Mouse (Mus musculus): ENCODE data around the gene Slc2a1. TPM values are rescaled to one million over a fixed set of nuclear protein-coding genes. Genes with fewer than 3 reads are reported as not detected.

Gene Slc2a1
- polyA plus RNA-seq, 1 experiment from 2014 or later = 61.8 TPM

- Histone ChIP-seq H3K9ac (replicated peaks; ENCODE audit: low read depth, low read length) (no peak overlapping the region), H3K27ac (ENCODE audit: low read depth, low read length) (no peak overlapping the region), H3K4me3 (ENCODE audit: low read depth, low read length) (no peak overlapping the region), H3K9me3 (ENCODE audit: control insufficient read depth, low read length) (no peaks in the 10 kb centered on the region), H3K27me3 (ENCODE audit: control insufficient read depth, insufficient read depth, low read length) (no peaks in the 10 kb centered on the region), H3K4me2 (ENCODE audit: low read depth, low read length) (no peak overlapping the region), H3K36me3 (ENCODE audit: control insufficient read depth, insufficient read depth, low read length) (no peaks in the 10 kb centered on the region), H3K4me1 (ENCODE audit: control insufficient read depth, insufficient read depth, low read length) (no peaks in the 10 kb centered on the region)
- no peak for ATAC-seq (ENCODE audit: low read depth)
- WGBS = 56% methylated on average over 7 of the region's 7 CpGs
Observed at GRCm38 (mm10) chr4:119093890-119094289, 14.6 kb upstream of the Slc2a1 start.

- H3K36me3 ChIP-seq (ENCODE audit: control insufficient read depth, insufficient read depth, low read length) = no peaks in the 10 kb centered on the region
- H3K4me3 ChIP-seq (ENCODE audit: low read depth, low read length) = no peak overlapping the region
- no peak overlapping the region for H3K4me2 ChIP-seq (ENCODE audit: low read depth, low read length)
- WGBS = 34% methylated on average over 4 of the region's 4 CpGs
- H3K27me3 ChIP-seq (ENCODE audit: control insufficient read depth, insufficient read depth, low read length) = no peaks in the 10 kb centered on the region
- no peaks in the 10 kb centered on the region for H3K9me3 ChIP-seq (ENCODE audit: control insufficient read depth, low read length)
- H3K27ac ChIP-seq (ENCODE audit: low read depth, low read length) = no peak overlapping the region
- no peak for ATAC-seq (ENCODE audit: low read depth)
- no peak overlapping the region for H3K9ac ChIP-seq (replicated peaks; ENCODE audit: low read depth, low read length)
- no peaks in the 10 kb centered on the region for H3K4me1 ChIP-seq (ENCODE audit: control insufficient read depth, insufficient read depth, low read length)
Observed at GRCm38 (mm10) chr4:119094987-119095386, 13.5 kb upstream of the Slc2a1 start.

GRCm38 (mm10) chr4:119096401-119096800 lies 12.1 kb upstream of the Slc2a1 start:
- no peak overlapping the region for H3K4me3 ChIP-seq (ENCODE audit: low read depth, low read length)
- H3K27me3 ChIP-seq (ENCODE audit: control insufficient read depth, insufficient read depth, low read length) = no peaks in the 10 kb centered on the region
- H3K9ac ChIP-seq (replicated peaks; ENCODE audit: low read depth, low read length) = no peak overlapping the region
- H3K4me1 ChIP-seq (ENCODE audit: control insufficient read depth, insufficient read depth, low read length) = no peaks in the 10 kb centered on the region
- no peaks in the 10 kb centered on the region for H3K36me3 ChIP-seq (ENCODE audit: control insufficient read depth, insufficient read depth, low read length)
- no peak overlapping the region for H3K4me2 ChIP-seq (ENCODE audit: low read depth, low read length)
- WGBS = 83% methylated on average over 3 of the region's 3 CpGs
- no peaks in the 10 kb centered on the region for H3K9me3 ChIP-seq (ENCODE audit: control insufficient read depth, low read length)
- no peak for ATAC-seq (ENCODE audit: low read depth)
- H3K27ac ChIP-seq (ENCODE audit: low read depth, low read length) = no peak overlapping the region

- Histone ChIP-seq H3K36me3 (ENCODE audit: control insufficient read depth, insufficient read depth, low read length) (no peaks in the 10 kb centered on the region), H3K4me1 (ENCODE audit: control insufficient read depth, insufficient read depth, low read length) (no peaks in the 10 kb centered on the region), H3K4me2 (ENCODE audit: low read depth, low read length) (no peak overlapping the region), H3K27ac (ENCODE audit: low read depth, low read length) (no peak overlapping the region), H3K9me3 (ENCODE audit: control insufficient read depth, low read length) (no peaks in the 10 kb centered on the region), H3K9ac (replicated peaks; ENCODE audit: low read depth, low read length) (no peak overlapping the region), H3K27me3 (ENCODE audit: control insufficient read depth, insufficient read depth, low read length) (no peaks in the 10 kb centered on the region), H3K4me3 (ENCODE audit: low read depth, low read length) (no peak overlapping the region)
- 87% methylated on average over 4 of the region's 4 CpGs for WGBS
- no peak for ATAC-seq (ENCODE audit: low read depth)
Observed at GRCm38 (mm10) chr4:119097421-119097820, 11.1 kb upstream of the Slc2a1 start.

- Histone ChIP-seq H3K27me3 (ENCODE audit: control insufficient read depth, insufficient read depth, low read length) (no peaks in the 10 kb centered on the region), H3K9ac (replicated peaks; ENCODE audit: low read depth, low read length) (no peak overlapping the region), H3K4me1 (ENCODE audit: control insufficient read depth, insufficient read depth, low read length) (no peaks in the 10 kb centered on the region), H3K27ac (ENCODE audit: low read depth, low read length) (no peak overlapping the region), H3K4me2 (ENCODE audit: low read depth, low read length) (no peak overlapping the region), H3K36me3 (ENCODE audit: control insufficient read depth, insufficient read depth, low read length) (no peaks in the 10 kb centered on the region), H3K4me3 (ENCODE audit: low read depth, low read length) (no peak overlapping the region), H3K9me3 (ENCODE audit: control insufficient read depth, low read length) (no peaks in the 10 kb centered on the region)
- WGBS = 75% methylated on average over 8 of the region's 8 CpGs
- ATAC-seq (ENCODE audit: low read depth) = no peak
Observed at GRCm38 (mm10) chr4:119098216-119099210, 10.0 kb upstream of the Slc2a1 start.

GRCm38 (mm10) chr4:119101392-119101791 lies 7.1 kb upstream of the Slc2a1 start:
- no peak overlapping the region for H3K4me2 ChIP-seq (ENCODE audit: low read depth, low read length)
- H3K36me3 ChIP-seq (ENCODE audit: control insufficient read depth, insufficient read depth, low read length) = no peaks in the 10 kb centered on the region
- WGBS = 87% methylated on average over 3 of the region's 3 CpGs
- no peak for ATAC-seq (ENCODE audit: low read depth)
- no peak overlapping the region for H3K4me3 ChIP-seq (ENCODE audit: low read depth, low read length)
- H3K9me3 ChIP-seq (ENCODE audit: control insufficient read depth, low read length) = no peaks in the 10 kb centered on the region
- H3K27me3 ChIP-seq (ENCODE audit: control insufficient read depth, insufficient read depth, low read length) = no peaks in the 10 kb centered on the region
- H3K4me1 ChIP-seq (ENCODE audit: control insufficient read depth, insufficient read depth, low read length) = peaks cover 8% of the 10 kb centered on the region; the same call in 1 of the 2 replicates
- H3K27ac ChIP-seq (ENCODE audit: low read depth, low read length) = no peak overlapping the region
- H3K9ac ChIP-seq (replicated peaks; ENCODE audit: low read depth, low read length) = no peak overlapping the region

- H3K4me1 ChIP-seq (ENCODE audit: control insufficient read depth, insufficient read depth, low read length) = peaks cover 8% of the 10 kb centered on the region; the same call in 1 of the 2 replicates
- WGBS = 81% methylated on average over 7 of the region's 7 CpGs
- H3K4me3 ChIP-seq (ENCODE audit: low read depth, low read length) = no peak overlapping the region
- H3K36me3 ChIP-seq (ENCODE audit: control insufficient read depth, insufficient read depth, low read length) = no peaks in the 10 kb centered on the region
- no peak overlapping the region for H3K27ac ChIP-seq (ENCODE audit: low read depth, low read length)
- no peaks in the 10 kb centered on the region for H3K9me3 ChIP-seq (ENCODE audit: control insufficient read depth, low read length)
- no peak overlapping the region for H3K4me2 ChIP-seq (ENCODE audit: low read depth, low read length)
- H3K9ac ChIP-seq (replicated peaks; ENCODE audit: low read depth, low read length) = no peak overlapping the region
- ATAC-seq (ENCODE audit: low read depth) = no peak
- H3K27me3 ChIP-seq (ENCODE audit: control insufficient read depth, insufficient read depth, low read length) = no peaks in the 10 kb centered on the region
Observed at GRCm38 (mm10) chr4:119102350-119103126, 6.0 kb upstream of the Slc2a1 start.

GRCm38 (mm10) chr4:119104847-119105246 lies 3.7 kb upstream of the Slc2a1 start:
- Histone ChIP-seq H3K27me3 (ENCODE audit: control insufficient read depth, insufficient read depth, low read length) (no peaks in the 10 kb centered on the region), H3K36me3 (ENCODE audit: control insufficient read depth, insufficient read depth, low read length) (no peaks in the 10 kb centered on the region), H3K4me1 (ENCODE audit: control insufficient read depth, insufficient read depth, low read length) (peaks cover 15% of the 10 kb centered on the region), H3K4me2 (ENCODE audit: low read depth, low read length) (no peak overlapping the region), H3K4me3 (ENCODE audit: low read depth, low read length) (no peak overlapping the region), H3K9me3 (ENCODE audit: control insufficient read depth, low read length) (no peaks in the 10 kb centered on the region), H3K27ac (ENCODE audit: low read depth, low read length) (no peak overlapping the region), H3K9ac (replicated peaks; ENCODE audit: low read depth, low read length) (no peak overlapping the region)
- 39% methylated on average over 4 of the region's 4 CpGs for WGBS
- no peak for ATAC-seq (ENCODE audit: low read depth)

GRCm38 (mm10) chr4:119105704-119106103 lies 2.8 kb upstream of the Slc2a1 start:
- no peaks in the 10 kb centered on the region for H3K9me3 ChIP-seq (ENCODE audit: control insufficient read depth, low read length)
- H3K36me3 ChIP-seq (ENCODE audit: control insufficient read depth, insufficient read depth, low read length) = no peaks in the 10 kb centered on the region
- peaks cover 19% of the 10 kb centered on the region for H3K4me1 ChIP-seq (ENCODE audit: control insufficient read depth, insufficient read depth, low read length)
- peak overlapping the region; percentile 55; the same call in 1 of the 2 replicates for H3K27ac ChIP-seq (ENCODE audit: low read depth, low read length)
- ATAC-seq (ENCODE audit: low read depth) = peak; percentile 22; the same call in 1 of the 2 replicates
- H3K4me3 ChIP-seq (ENCODE audit: low read depth, low read length) = peak overlapping the region; percentile 32
- H3K27me3 ChIP-seq (ENCODE audit: control insufficient read depth, insufficient read depth, low read length) = no peaks in the 10 kb centered on the region
- peak overlapping the region; percentile 42 for H3K9ac ChIP-seq (replicated peaks; ENCODE audit: low read depth, low read length)
- under 1% methylated on average over 18 of the region's 18 CpGs for WGBS
- H3K4me2 ChIP-seq (ENCODE audit: low read depth, low read length) = peak overlapping the region; percentile 61
